Mouse (Mus musculus): Measurements from ENCODE around the gene Gpr39. TPM values are rescaled to one million over a fixed set of nuclear protein-coding genes. Genes with fewer than 3 reads are reported as not detected.

Gpr39 gene
- polyA plus RNA-seq, 1 experiment from 2014 or later: 1.0 TPM

- peak; percentile 29; the same call in 1 of the 2 replicates for ATAC-seq (replicated peaks; ENCODE audit: extremely low read depth, insufficient read depth, low FRiP score)
- no peaks in the 10 kb centered on the region for H3K36me3 ChIP-seq (ENCODE audit: control insufficient read depth, insufficient read depth)
- H3K27me3 ChIP-seq (ENCODE audit: control insufficient read depth, insufficient read depth, low read length): peaks cover 34% of the 10 kb centered on the region
- H3K4me2 ChIP-seq (ENCODE audit: low read depth, low read length): peak overlapping the region; percentile 85
- peak overlapping the region; percentile 51 for H3K4me3 ChIP-seq (ENCODE audit: low read length)
- H3K9ac ChIP-seq (ENCODE audit: low read length): no peak overlapping the region
- H3K27ac ChIP-seq (ENCODE audit: low read length): no peak overlapping the region
- WGBS: 15% methylated on average over 14 of the region's 14 CpGs
- no peaks in the 10 kb centered on the region for H3K9me3 ChIP-seq (replicated peaks; ENCODE audit: control insufficient read depth, low read length)
- peaks cover 16% of the 10 kb centered on the region; the same call in 1 of the 2 replicates for H3K4me1 ChIP-seq (ENCODE audit: control insufficient read depth, insufficient read depth, low read length)
Observed at GRCm38 (mm10) chr1:125910211-125910870, 233.5 kb downstream of the Gpr39 start.

GRCm38 (mm10) chr1:125910871-125911265, 234.1 kb downstream of the Gpr39 start:
- no peak overlapping the region for H3K9ac ChIP-seq (ENCODE audit: low read length)
- no peaks in the 10 kb centered on the region for H3K36me3 ChIP-seq (ENCODE audit: control insufficient read depth, insufficient read depth)
- WGBS: 2% methylated on average over 9 of the region's 9 CpGs
- H3K9me3 ChIP-seq (replicated peaks; ENCODE audit: control insufficient read depth, low read length): no peaks in the 10 kb centered on the region
- no peak overlapping the region for H3K27ac ChIP-seq (ENCODE audit: low read length)
- H3K4me3 ChIP-seq (ENCODE audit: low read length): peak overlapping the region; percentile 51
- H3K27me3 ChIP-seq (ENCODE audit: control insufficient read depth, insufficient read depth, low read length): peaks cover 34% of the 10 kb centered on the region
- ATAC-seq (replicated peaks; ENCODE audit: extremely low read depth, insufficient read depth, low FRiP score): no peak
- peak overlapping the region; percentile 85 for H3K4me2 ChIP-seq (ENCODE audit: low read depth, low read length)
- H3K4me1 ChIP-seq (ENCODE audit: control insufficient read depth, insufficient read depth, low read length): peaks cover 16% of the 10 kb centered on the region; the same call in 1 of the 2 replicates

- Histone ChIP-seq H3K36me3 (ENCODE audit: control insufficient read depth, insufficient read depth) (no peaks in the 10 kb centered on the region), H3K4me2 (ENCODE audit: low read depth, low read length) (peak overlapping the region; percentile 85), H3K9me3 (replicated peaks; ENCODE audit: control insufficient read depth, low read length) (no peaks in the 10 kb centered on the region), H3K27ac (ENCODE audit: low read length) (no peak overlapping the region), H3K27me3 (ENCODE audit: control insufficient read depth, insufficient read depth, low read length) (peaks cover 34% of the 10 kb centered on the region), H3K4me3 (ENCODE audit: low read length) (peak overlapping the region; percentile 51), H3K9ac (ENCODE audit: low read length) (peak overlapping the region; percentile 6; the same call in 1 of the 2 replicates), H3K4me1 (ENCODE audit: control insufficient read depth, insufficient read depth, low read length) (peaks cover 16% of the 10 kb centered on the region; the same call in 1 of the 2 replicates)
- ATAC-seq (replicated peaks; ENCODE audit: extremely low read depth, insufficient read depth, low FRiP score): peak; percentile 35; the same call in 1 of the 2 replicates
- WGBS: under 1% methylated on average over 35 of the region's 35 CpGs
Observed at GRCm38 (mm10) chr1:125911337-125911900, 234.6 kb downstream of the Gpr39 start.

- WGBS: under 1% methylated on average over 43 of the region's 43 CpGs
- H3K36me3 ChIP-seq (ENCODE audit: control insufficient read depth, insufficient read depth): no peaks in the 10 kb centered on the region
- H3K9ac ChIP-seq (ENCODE audit: low read length): peak overlapping the region; percentile 6; the same call in 1 of the 2 replicates
- peaks cover 16% of the 10 kb centered on the region; the same call in 1 of the 2 replicates for H3K4me1 ChIP-seq (ENCODE audit: control insufficient read depth, insufficient read depth, low read length)
- ATAC-seq (replicated peaks; ENCODE audit: extremely low read depth, insufficient read depth, low FRiP score): peak; percentile 56; the same call in 1 of the 2 replicates
- H3K27me3 ChIP-seq (ENCODE audit: control insufficient read depth, insufficient read depth, low read length): peaks cover 34% of the 10 kb centered on the region
- no peak overlapping the region for H3K27ac ChIP-seq (ENCODE audit: low read length)
- H3K4me3 ChIP-seq (ENCODE audit: low read length): peak overlapping the region; percentile 51
- no peaks in the 10 kb centered on the region for H3K9me3 ChIP-seq (replicated peaks; ENCODE audit: control insufficient read depth, low read length)
- H3K4me2 ChIP-seq (ENCODE audit: low read depth, low read length): peak overlapping the region; percentile 85
Observed at GRCm38 (mm10) chr1:125911901-125912445, 235.2 kb downstream of the Gpr39 start.

- peaks cover 34% of the 10 kb centered on the region for H3K27me3 ChIP-seq (ENCODE audit: control insufficient read depth, insufficient read depth, low read length)
- 9% methylated on average over 30 of the region's 30 CpGs for WGBS
- peak within 1 kb of the TSS; percentile 85 for H3K4me2 ChIP-seq (ENCODE audit: low read depth, low read length)
- H3K27ac ChIP-seq (ENCODE audit: low read length): no peak within 1 kb of the TSS
- peaks cover 16% of the 10 kb centered on the region; the same call in 1 of the 2 replicates for H3K4me1 ChIP-seq (ENCODE audit: control insufficient read depth, insufficient read depth, low read length)
- no peak within 1 kb of the TSS for H3K9ac ChIP-seq (ENCODE audit: low read length)
- ATAC-seq (replicated peaks; ENCODE audit: extremely low read depth, insufficient read depth, low FRiP score): no peak
- H3K4me3 ChIP-seq (ENCODE audit: low read length): peak within 1 kb of the TSS; percentile 51
- no peaks in the 10 kb centered on the region for H3K36me3 ChIP-seq (ENCODE audit: control insufficient read depth, insufficient read depth)
- no peaks in the 10 kb centered on the region for H3K9me3 ChIP-seq (replicated peaks; ENCODE audit: control insufficient read depth, low read length)
Observed at GRCm38 (mm10) chr1:125912601-125913600, 236.1 kb downstream of the Gpr39 start, which contains the start of gene Lypd1. Lypd1 (minus strand) TSS chr1:125913101.

- no peak for ATAC-seq (replicated peaks; ENCODE audit: extremely low read depth, insufficient read depth, low FRiP score)
Observed at GRCm38 (mm10) chr1:125920696-125921095, 243.9 kb downstream of the Gpr39 start.

GRCm38 (mm10) chr1:125923062-125923461, 246.3 kb downstream of the Gpr39 start:
- Histone ChIP-seq H3K9me3 (replicated peaks; ENCODE audit: control insufficient read depth, low read length) (peaks cover 4% of the 10 kb centered on the region; the same call in 1 of the 2 replicates), H3K4me1 (ENCODE audit: control insufficient read depth, insufficient read depth, low read length) (no peaks in the 10 kb centered on the region), H3K27me3 (ENCODE audit: control insufficient read depth, insufficient read depth, low read length) (no peaks in the 10 kb centered on the region), H3K36me3 (ENCODE audit: control insufficient read depth, insufficient read depth) (no peaks in the 10 kb centered on the region), H3K9ac (ENCODE audit: low read length) (no peak overlapping the region), H3K4me3 (ENCODE audit: low read length) (no peak overlapping the region), H3K27ac (ENCODE audit: low read length) (no peak overlapping the region), H3K4me2 (ENCODE audit: low read depth, low read length) (no peak overlapping the region)
- WGBS: 54% methylated on average over 2 of the region's 2 CpGs
- no peak for ATAC-seq (replicated peaks; ENCODE audit: extremely low read depth, insufficient read depth, low FRiP score)

More at GRCm38 (mm10) chr1:125920696-125921095, 243.9 kb downstream of the Gpr39 start:
- WGBS: 89% methylated on average over 3 of the region's 3 CpGs
- H3K27me3 ChIP-seq (ENCODE audit: control insufficient read depth, insufficient read depth, low read length): no peaks in the 10 kb centered on the region
- no peaks in the 10 kb centered on the region for H3K4me1 ChIP-seq (ENCODE audit: control insufficient read depth, insufficient read depth, low read length)
- H3K9me3 ChIP-seq (replicated peaks; ENCODE audit: control insufficient read depth, low read length): peaks cover 4% of the 10 kb centered on the region; the same call in 1 of the 2 replicates
- H3K4me3 ChIP-seq (ENCODE audit: low read length): no peak overlapping the region
- no peak overlapping the region for H3K4me2 ChIP-seq (ENCODE audit: low read depth, low read length)
- H3K36me3 ChIP-seq (ENCODE audit: control insufficient read depth, insufficient read depth): no peaks in the 10 kb centered on the region
- H3K27ac ChIP-seq (ENCODE audit: low read length): no peak overlapping the region
- no peak overlapping the region for H3K9ac ChIP-seq (ENCODE audit: low read length)
